ENCODE assay signal across 8 mouse cellular contexts in genomic region chr17:34205746-34206176, GRCm38 (mm10). TPM values are rescaled to one million over a fixed set of nuclear protein-coding genes. Genes with fewer than 3 reads are reported as not detected.
DNase-seq lines count a peak whose midpoint lies in the region; ATAC-seq and TF ChIP-seq lines count a peak whose summit lies in the region.

No protein-coding gene starts in this region.

- H3K4me3 ChIP-seq in hindbrain, embryonic 10.5 days, result peak overlapping the region; percentile 78; the same call in 1 of the 2 replicates
- H3K4me3 ChIP-seq in hindbrain, embryonic 12.5 days, result no peak overlapping the region
- peak overlapping the region; percentile 65 to 97 for H3K4me3 ChIP-seq in MEL (ENCODE audit: control insufficient read depth in 1 of 2, insufficient read depth in 1 of 2, low read depth in 2 of 2, low read length in 2 of 2)
- H3K4me3 ChIP-seq in embryonic facial prominence, embryonic 15.5 days (replicated peaks), result no peak overlapping the region
- peak overlapping the region; percentile 85; the same call in 1 of the 2 replicates for H3K4me3 ChIP-seq in kidney, embryonic 16.5 days (ENCODE audit: low read length)

- peaks cover 76% of the 10 kb centered on the region for H3K27me3 ChIP-seq in hindbrain, embryonic 10.5 days (ENCODE audit: insufficient read depth, poor library complexity, severe bottlenecking)
- H3K27me3 ChIP-seq in hindbrain, embryonic 12.5 days, result peaks cover 69% of the 10 kb centered on the region
- no peaks in the 10 kb centered on the region for H3K27me3 ChIP-seq in MEL (ENCODE audit: control insufficient read depth in 1 of 2, insufficient read depth in 2 of 2, low read length in 2 of 2)
- peaks cover 48% of the 10 kb centered on the region for H3K27me3 ChIP-seq in embryonic facial prominence, embryonic 15.5 days
- H3K27me3 ChIP-seq in kidney, embryonic 16.5 days (ENCODE audit: insufficient read depth, low read length), result peaks cover 17% of the 10 kb centered on the region

- no peak overlapping the region for H3K4me2 ChIP-seq in hindbrain, embryonic 12.5 days (replicated peaks)
- H3K4me2 ChIP-seq in embryonic facial prominence, embryonic 15.5 days (replicated peaks), result peak overlapping the region; percentile 79
- H3K4me2 ChIP-seq in kidney, embryonic 16.5 days (replicated peaks; ENCODE audit: low read depth, low read length), result no peak overlapping the region

- H3K4me1 ChIP-seq in hindbrain, embryonic 10.5 days (replicated peaks), result peaks cover 13% of the 10 kb centered on the region
- H3K4me1 ChIP-seq in hindbrain, embryonic 12.5 days, result peaks cover 7% of the 10 kb centered on the region
- H3K4me1 ChIP-seq in MEL (ENCODE audit: control insufficient read depth in 1 of 2, insufficient read depth in 2 of 2, low read length in 2 of 2), result peaks cover 5 to 29% of the 10 kb centered on the region in 2 experiments
- peaks cover 8% of the 10 kb centered on the region for H3K4me1 ChIP-seq in embryonic facial prominence, embryonic 15.5 days
- H3K4me1 ChIP-seq in kidney, embryonic 16.5 days (ENCODE audit: insufficient read depth, low read length), result peaks cover 11% of the 10 kb centered on the region; the same call in 1 of the 2 replicates

- H3K27ac ChIP-seq in hindbrain, embryonic 10.5 days, result no peak overlapping the region
- H3K27ac ChIP-seq in hindbrain, embryonic 12.5 days, result no peak overlapping the region
- H3K27ac ChIP-seq in MEL (ENCODE audit: control insufficient read depth, low read depth, low read length), result peak overlapping the region; percentile 65
- H3K27ac ChIP-seq in embryonic facial prominence, embryonic 15.5 days (replicated peaks), result no peak overlapping the region
- no peak overlapping the region for H3K27ac ChIP-seq in kidney, embryonic 16.5 days (ENCODE audit: low read length)

- H3K36me3 ChIP-seq in hindbrain, embryonic 10.5 days, result no peaks in the 10 kb centered on the region
- H3K36me3 ChIP-seq in hindbrain, embryonic 12.5 days, result no peaks in the 10 kb centered on the region
- peaks cover 0 to 13% of the 10 kb centered on the region in 2 experiments; a peak in 2 of 4 replicates for H3K36me3 ChIP-seq in MEL (ENCODE audit: control insufficient read depth in 1 of 2, insufficient read depth in 2 of 2, low read length in 2 of 2)
- no peaks in the 10 kb centered on the region for H3K36me3 ChIP-seq in embryonic facial prominence, embryonic 15.5 days
- no peaks in the 10 kb centered on the region for H3K36me3 ChIP-seq in kidney, embryonic 16.5 days (ENCODE audit: insufficient read depth, low read length)

- H3K79me2 ChIP-seq in MEL (ENCODE audit: control insufficient read depth, insufficient read depth, low read length, poor library complexity), result peaks cover 13% of the 10 kb centered on the region

- TF ChIP-seq RAD21 in MEL (IDR thresholded peaks at IDR 0.05; ENCODE audit: low read depth, low read length), result peak; percentile 41

- TF ChIP-seq EP300 in MEL (IDR thresholded peaks at IDR 0.05; ENCODE audit: low read depth in 1 of 2, low read length in 2 of 2), result no peak

- 19% methylated on average over 9 of the region's 9 CpGs for WGBS in hindbrain, embryonic 10.5 days
- WGBS in hindbrain, embryonic 12.5 days, result 27% methylated on average over 9 of the region's 9 CpGs
- 18% methylated on average over 9 of the region's 9 CpGs for WGBS in embryonic facial prominence, embryonic 15.5 days
- WGBS in kidney, embryonic 16.5 days, result 20% methylated on average over 9 of the region's 9 CpGs

- TF ChIP-seq CTCF in MEL (IDR thresholded peaks at IDR 0.05 in 2 of 3, conservative IDR thresholded peaks at IDR 0.05 in 1 of 3; ENCODE audit: control insufficient read depth in 1 of 3, insufficient read depth in 1 of 3, low read depth in 2 of 3, low read length in 3 of 3, poor library complexity in 1 of 3, severe bottlenecking in 1 of 3), result peak; percentile 48 to 78 (median 76)

- no peak overlapping the region for H3K9ac ChIP-seq in hindbrain, embryonic 12.5 days
- H3K9ac ChIP-seq in MEL (ENCODE audit: control insufficient read depth, low read depth, low read length, poor library complexity, severe bottlenecking), result peak overlapping the region; percentile 96
- no peak overlapping the region for H3K9ac ChIP-seq in embryonic facial prominence, embryonic 15.5 days
- H3K9ac ChIP-seq in kidney, embryonic 16.5 days (replicated peaks; ENCODE audit: low read length), result no peak overlapping the region

- no peak for DNase-seq in hindbrain, embryonic 10.5 days (ENCODE audit: low spot score)
- peak; percentile 89 for DNase-seq in MEL (ENCODE audit: low read depth, low spot score)
- DNase-seq in thymus, postnatal 25 days, result peak; percentile 67
- DNase-seq in right cerebral cortex, postnatal 25 days, result no peak

- TF ChIP-seq POLR2A in MEL (IDR thresholded peaks at IDR 0.05; ENCODE audit: control insufficient read depth in 1 of 2, insufficient read depth in 1 of 2, low read depth in 1 of 2, low read length in 2 of 2, poor library complexity in 1 of 2), result peak in 1 of 2 experiments; percentile 69; a peak in 2 of 4 replicates

- peaks cover 3% of the 10 kb centered on the region; the same call in 1 of the 2 replicates for H3K9me3 ChIP-seq in hindbrain, embryonic 10.5 days
- H3K9me3 ChIP-seq in hindbrain, embryonic 12.5 days (replicated peaks), result no peaks in the 10 kb centered on the region
- no peaks in the 10 kb centered on the region for H3K9me3 ChIP-seq in MEL (replicated peaks; ENCODE audit: insufficient read depth, low read length)
- H3K9me3 ChIP-seq in embryonic facial prominence, embryonic 15.5 days (replicated peaks), result no peaks in the 10 kb centered on the region
- H3K9me3 ChIP-seq in kidney, embryonic 16.5 days (ENCODE audit: low read length), result peaks cover 6% of the 10 kb centered on the region; the same call in 1 of the 2 replicates

- ATAC-seq in hindbrain, embryonic 12.5 days (ENCODE audit: low FRiP score), result no peak
- ATAC-seq in embryonic facial prominence, embryonic 15.5 days (ENCODE audit: insufficient number of reproducible peaks, low FRiP score, low TSS enrichment, low read depth), result no peak
- no peak for ATAC-seq in kidney, embryonic 16.5 days (ENCODE audit: low FRiP score, low TSS enrichment)
- ATAC-seq in megakaryocyte, adult 5-6 weeks (ENCODE audit: poor library complexity, severe bottlenecking), result peak; percentile 78

RNA-seq across cellular contexts. Expression of gene Tap2, which starts 2.4 kb away (rescaled TPM):
- polyA plus RNA-seq in hindbrain, embryonic 10.5 days (2016; fragmentation: Nextera tagmentation; extraction: Ambion mirVana), result 0.27 and 1.4 TPM in 2 replicates
- 1.3 and 1.4 TPM in 2 replicates for polyA plus RNA-seq in hindbrain, embryonic 12.5 days (2016; fragmentation: Nextera tagmentation; extraction: Ambion mirVana)
- total RNA-seq in MEL (2012; rRNA removed), result 40.3 and 48.5 TPM in 2 replicates
- 10 to 100 TPM in 1 of 2 experiments, not detected in 1; 63.0 TPM for polyA plus RNA-seq in MEL (2012; ENCODE audit: insufficient read depth in 1 of 2, insufficient read length in 2 of 2, low read depth in 1 of 2, low replicate concordance in 2 of 2, missing spikeins in 1 of 2)
- polyA plus RNA-seq in embryonic facial prominence, embryonic 15.5 days (2015; fragmentation: Nextera tagmentation; extraction: Ambion mirVana), result 6.4 and 7.5 TPM in 2 replicates
- 5.2 and 5.8 TPM in 2 replicates for polyA plus RNA-seq in kidney, embryonic 16.5 days (2015; fragmentation: Nextera tagmentation; extraction: Ambion mirVana)
- 6.4 and 7.1 TPM in 2 replicates for total RNA-seq in megakaryocyte, adult 5-6 weeks (2015)
- total RNA-seq in megakaryocyte, adult 5-6 weeks (2017), result 34.2 and 35.9 TPM in 2 replicates

RNA-seq across cellular contexts. Expression of gene Psmb8, which starts 8.2 kb away (rescaled TPM):
- 1.2 and 1.8 TPM in 2 replicates for polyA plus RNA-seq in hindbrain, embryonic 10.5 days (2016; fragmentation: Nextera tagmentation; extraction: Ambion mirVana)
- polyA plus RNA-seq in hindbrain, embryonic 12.5 days (2016; fragmentation: Nextera tagmentation; extraction: Ambion mirVana), result 1.8 and 2.9 TPM in 2 replicates
- total RNA-seq in MEL (2012; rRNA removed), result 129 and 144 TPM in 2 replicates
- 100 to 1,000 TPM in 1 of 2 experiments, not detected in 1; 133 TPM for polyA plus RNA-seq in MEL (2012; ENCODE audit: insufficient read depth in 1 of 2, insufficient read length in 2 of 2, low read depth in 1 of 2, low replicate concordance in 2 of 2, missing spikeins in 1 of 2)
- 10.0 and 11.2 TPM in 2 replicates for polyA plus RNA-seq in embryonic facial prominence, embryonic 15.5 days (2015; fragmentation: Nextera tagmentation; extraction: Ambion mirVana)
- polyA plus RNA-seq in kidney, embryonic 16.5 days (2015; fragmentation: Nextera tagmentation; extraction: Ambion mirVana), result 6.4 and 7.2 TPM in 2 replicates
- 230 and 263 TPM in 2 replicates for total RNA-seq in megakaryocyte, adult 5-6 weeks (2015)
- total RNA-seq in megakaryocyte, adult 5-6 weeks (2017), result 339 and 455 TPM in 2 replicates

RNA-seq across cellular contexts. Expression of gene Psmb9, which starts 18.2 kb away (rescaled TPM):
- polyA plus RNA-seq in hindbrain, embryonic 10.5 days (2016; fragmentation: Nextera tagmentation; extraction: Ambion mirVana), result 0.66 and 0.97 TPM in 2 replicates
- polyA plus RNA-seq in hindbrain, embryonic 12.5 days (2016; fragmentation: Nextera tagmentation; extraction: Ambion mirVana), result 1.0 TPM in 2 replicates
- total RNA-seq in MEL (2012; rRNA removed), result 23.3 and 24.9 TPM in 2 replicates
- polyA plus RNA-seq in MEL (2012; ENCODE audit: insufficient read depth in 1 of 2, insufficient read length in 2 of 2, low read depth in 1 of 2, low replicate concordance in 2 of 2, missing spikeins in 1 of 2), result 10 to 100 TPM in 1 of 2 experiments, not detected in 1; 14.7 TPM
- polyA plus RNA-seq in embryonic facial prominence, embryonic 15.5 days (2015; fragmentation: Nextera tagmentation; extraction: Ambion mirVana), result 3.3 and 4.4 TPM in 2 replicates
- polyA plus RNA-seq in kidney, embryonic 16.5 days (2015; fragmentation: Nextera tagmentation; extraction: Ambion mirVana), result 2.0 and 2.4 TPM in 2 replicates
- total RNA-seq in megakaryocyte, adult 5-6 weeks (2015), result 142 and 149 TPM in 2 replicates
- 78.7 and 125 TPM in 2 replicates for total RNA-seq in megakaryocyte, adult 5-6 weeks (2017)

RNA-seq across cellular contexts. Expression of gene Tap1, which starts 18.4 kb away (rescaled TPM):
- polyA plus RNA-seq in hindbrain, embryonic 10.5 days (2016; fragmentation: Nextera tagmentation; extraction: Ambion mirVana), result 1.7 TPM in 2 replicates
- 1.8 and 2.2 TPM in 2 replicates for polyA plus RNA-seq in hindbrain, embryonic 12.5 days (2016; fragmentation: Nextera tagmentation; extraction: Ambion mirVana)
- 24.6 and 30.7 TPM in 2 replicates for total RNA-seq in MEL (2012; rRNA removed)
- 10 to 100 TPM in 1 of 2 experiments, not detected in 1; 46.6 TPM for polyA plus RNA-seq in MEL (2012; ENCODE audit: insufficient read depth in 1 of 2, insufficient read length in 2 of 2, low read depth in 1 of 2, low replicate concordance in 2 of 2, missing spikeins in 1 of 2)
- 10.7 and 11.9 TPM in 2 replicates for polyA plus RNA-seq in embryonic facial prominence, embryonic 15.5 days (2015; fragmentation: Nextera tagmentation; extraction: Ambion mirVana)
- 4.7 and 5.5 TPM in 2 replicates for polyA plus RNA-seq in kidney, embryonic 16.5 days (2015; fragmentation: Nextera tagmentation; extraction: Ambion mirVana)
- total RNA-seq in megakaryocyte, adult 5-6 weeks (2015), result 43.4 and 46.2 TPM in 2 replicates
- total RNA-seq in megakaryocyte, adult 5-6 weeks (2017), result 96.5 and 101 TPM in 2 replicates

RNA-seq across cellular contexts. Expression of gene H2-Ob, which starts 32.9 kb away (rescaled TPM):
- polyA plus RNA-seq in hindbrain, embryonic 10.5 days (2016; fragmentation: Nextera tagmentation; extraction: Ambion mirVana), result 0.24 TPM in 1 of 2 replicates, not detected in the other
- not detected in 2 replicates for polyA plus RNA-seq in hindbrain, embryonic 12.5 days (2016; fragmentation: Nextera tagmentation; extraction: Ambion mirVana)
- total RNA-seq in MEL (2012; rRNA removed), result 0.75 and 0.81 TPM in 2 replicates
- 1 to 10 TPM in 1 of 2 experiments, not detected in 1; 2.0 TPM for polyA plus RNA-seq in MEL (2012; ENCODE audit: insufficient read depth in 1 of 2, insufficient read length in 2 of 2, low read depth in 1 of 2, low replicate concordance in 2 of 2, missing spikeins in 1 of 2)
- polyA plus RNA-seq in embryonic facial prominence, embryonic 15.5 days (2015; fragmentation: Nextera tagmentation; extraction: Ambion mirVana), result 0.17 and 0.43 TPM in 2 replicates
- 0.14 and 0.27 TPM in 2 replicates for polyA plus RNA-seq in kidney, embryonic 16.5 days (2015; fragmentation: Nextera tagmentation; extraction: Ambion mirVana)
- total RNA-seq in megakaryocyte, adult 5-6 weeks (2015), result 4.2 and 4.7 TPM in 2 replicates
- total RNA-seq in megakaryocyte, adult 5-6 weeks (2017), result 2.4 and 2.5 TPM in 2 replicates

Comparison
In these comparisons a context has a peak if more than half of its experiments do, and no peak if none do; other contexts are left out.
1. H3K4me3 ChIP-seq: peak in hindbrain, embryonic 10.5 days (single experiment), MEL (2 of 2) and kidney, embryonic 16.5 days (single experiment); none in hindbrain, embryonic 12.5 days (single experiment) and embryonic facial prominence, embryonic 15.5 days (single experiment).
2. DNase-seq: peak in MEL (single experiment) and thymus, postnatal 25 days (single experiment); none in hindbrain, embryonic 10.5 days (single experiment) and right cerebral cortex, postnatal 25 days (single experiment).